Mouse (Mus musculus): ENCODE data around the gene Arnt2. TPM values are rescaled to one million over a fixed set of nuclear protein-coding genes. Genes with fewer than 3 reads are reported as not detected.

Gene Arnt2
- polyA plus RNA-seq, 1 experiment, result 15.3 TPM

DNA sequence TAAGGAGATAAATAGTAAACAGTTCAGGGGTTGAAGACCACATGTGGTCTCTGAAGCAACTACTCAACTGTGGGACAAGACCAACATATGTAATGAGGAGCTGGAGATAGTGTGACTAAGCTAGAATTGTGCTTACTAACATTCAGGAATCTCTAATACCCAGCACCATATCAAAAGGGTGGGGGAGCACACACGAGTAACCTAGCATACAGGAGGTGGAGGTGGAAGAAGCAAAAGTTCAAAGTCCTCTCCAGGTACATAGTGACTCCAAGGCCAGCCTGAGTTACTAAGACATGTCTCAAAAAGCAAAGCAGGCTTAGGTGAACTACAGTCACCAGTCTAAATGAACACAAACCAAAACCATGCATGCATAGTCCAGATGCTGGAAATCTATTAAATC is 29.6 kb upstream of the Arnt2 start:
- Histone ChIP-seq H3K36me3 (ENCODE audit: control insufficient read depth, insufficient read depth, low read length) (no peaks in the 10 kb centered on the region), H3K4me3 (ENCODE audit: insufficient read depth, low read depth, low read length) (no peak overlapping the region), H3K27ac (ENCODE audit: insufficient read depth, low read depth, low read length) (no peak overlapping the region), H3K27me3 (replicated peaks; ENCODE audit: control insufficient read depth, insufficient read depth, low read length) (no peaks in the 10 kb centered on the region), H3K4me1 (ENCODE audit: control insufficient read depth, insufficient read depth, low read length) (0 out of 2 replicates have a peak, but pooled peaks cover 2% of the 10 kb centered on the region)
- TF ChIP-seq POLR2A (IDR thresholded peaks at IDR 0.05; ENCODE audit: low read depth, low read length), result no peak
- TF ChIP-seq CTCF (conservative IDR thresholded peaks at IDR 0.05; ENCODE audit: insufficient read depth, insufficient read length, low read depth, low read length), result no peak
- no peak for DNase-seq
- WGBS, result 44% methylated on average over 1 of the region's 1 CpGs

- Histone ChIP-seq H3K4me3 (ENCODE audit: insufficient read depth, low read depth, low read length) (no peak overlapping the region), H3K36me3 (ENCODE audit: control insufficient read depth, insufficient read depth, low read length) (no peaks in the 10 kb centered on the region), H3K4me1 (ENCODE audit: control insufficient read depth, insufficient read depth, low read length) (0 out of 2 replicates have a peak, but pooled peaks cover 3% of the 10 kb centered on the region), H3K27ac (ENCODE audit: insufficient read depth, low read depth, low read length) (no peak overlapping the region), H3K27me3 (replicated peaks; ENCODE audit: control insufficient read depth, insufficient read depth, low read length) (no peaks in the 10 kb centered on the region)
- TF ChIP-seq POLR2A (IDR thresholded peaks at IDR 0.05; ENCODE audit: low read depth, low read length) (no peak), CTCF (conservative IDR thresholded peaks at IDR 0.05; ENCODE audit: insufficient read depth, insufficient read length, low read depth, low read length) (no peak)
- 26% methylated on average over 2 of the region's 2 CpGs for WGBS
- peak; percentile 71 for DNase-seq
Observed at GRCm38 (mm10) chr7:84434901-84435300, 24.9 kb upstream of the Arnt2 start.

GRCm38 (mm10) chr7:84432151-84432550 is 22.2 kb upstream of the Arnt2 start:
- Histone ChIP-seq H3K36me3 (ENCODE audit: control insufficient read depth, insufficient read depth, low read length) (no peaks in the 10 kb centered on the region), H3K4me1 (ENCODE audit: control insufficient read depth, insufficient read depth, low read length) (0 out of 2 replicates have a peak, but pooled peaks cover 3% of the 10 kb centered on the region), H3K27me3 (replicated peaks; ENCODE audit: control insufficient read depth, insufficient read depth, low read length) (no peaks in the 10 kb centered on the region), H3K4me3 (ENCODE audit: insufficient read depth, low read depth, low read length) (no peak overlapping the region), H3K27ac (ENCODE audit: insufficient read depth, low read depth, low read length) (no peak overlapping the region)
- DNase-seq, result no peak
- TF ChIP-seq POLR2A (IDR thresholded peaks at IDR 0.05; ENCODE audit: low read depth, low read length) (no peak), CTCF (conservative IDR thresholded peaks at IDR 0.05; ENCODE audit: insufficient read depth, insufficient read length, low read depth, low read length) (no peak)

GRCm38 (mm10) chr7:84427221-84427620 is 17.2 kb upstream of the Arnt2 start:
- H3K27ac ChIP-seq (ENCODE audit: insufficient read depth, low read depth, low read length), result 0 out of 2 replicates have a peak overlapping the region, but pooled peaks have one; percentile 0
- DNase-seq, result peak; percentile 65
- H3K36me3 ChIP-seq (ENCODE audit: control insufficient read depth, insufficient read depth, low read length), result no peaks in the 10 kb centered on the region
- H3K4me3 ChIP-seq (ENCODE audit: insufficient read depth, low read depth, low read length), result no peak overlapping the region
- H3K27me3 ChIP-seq (replicated peaks; ENCODE audit: control insufficient read depth, insufficient read depth, low read length), result no peaks in the 10 kb centered on the region
- no peak for TF ChIP-seq POLR2A (IDR thresholded peaks at IDR 0.05; ENCODE audit: low read depth, low read length)
- WGBS, result 75% methylated on average over 2 of the region's 2 CpGs
- no peaks in the 10 kb centered on the region for H3K4me1 ChIP-seq (ENCODE audit: control insufficient read depth, insufficient read depth, low read length)

DNA sequence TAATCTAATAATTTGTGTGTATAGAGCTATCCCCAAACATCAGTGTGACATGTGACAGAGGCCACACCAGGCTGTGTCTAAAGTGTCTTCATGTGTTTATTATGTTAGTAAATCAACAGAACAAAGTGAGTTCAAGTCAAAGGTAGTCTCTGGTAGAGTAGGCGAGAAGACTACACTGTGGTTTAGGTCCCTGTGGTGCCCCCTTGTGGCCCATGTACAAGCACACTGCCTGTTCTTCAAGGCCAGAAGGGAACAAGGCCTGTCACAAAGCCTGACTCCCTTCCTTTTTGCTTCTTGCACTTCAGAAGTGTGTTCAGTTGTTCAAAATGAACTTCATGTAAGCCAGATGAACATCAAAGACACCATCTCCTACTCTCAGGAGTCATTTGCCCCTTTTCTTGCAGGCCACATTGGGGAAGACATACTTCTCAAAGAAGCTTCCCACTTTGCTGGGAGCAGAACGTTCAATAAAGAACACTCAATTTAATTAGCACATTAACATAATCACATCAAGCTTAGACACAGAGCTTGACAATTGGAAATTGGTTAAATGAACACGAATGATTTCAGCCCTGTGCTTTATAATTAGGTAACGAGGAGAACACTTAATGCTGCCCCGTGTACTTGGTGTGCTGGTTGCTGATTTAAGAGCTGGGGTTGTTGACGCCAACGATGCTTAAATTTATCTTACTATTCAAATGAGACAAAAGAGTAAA is 14.9 kb upstream of the Arnt2 start:
- Histone ChIP-seq H3K4me3 (ENCODE audit: insufficient read depth, low read depth, low read length) (no peak overlapping the region), H3K36me3 (ENCODE audit: control insufficient read depth, insufficient read depth, low read length) (no peaks in the 10 kb centered on the region), H3K27ac (ENCODE audit: insufficient read depth, low read depth, low read length) (peak overlapping the region; percentile 59), H3K4me1 (ENCODE audit: control insufficient read depth, insufficient read depth, low read length) (peaks cover 3% of the 10 kb centered on the region; the same call in 1 of the 2 replicates), H3K27me3 (replicated peaks; ENCODE audit: control insufficient read depth, insufficient read depth, low read length) (no peaks in the 10 kb centered on the region)
- peak; percentile 71 for TF ChIP-seq CTCF (conservative IDR thresholded peaks at IDR 0.05; ENCODE audit: insufficient read depth, insufficient read length, low read depth, low read length)
- TF ChIP-seq POLR2A (IDR thresholded peaks at IDR 0.05; ENCODE audit: low read depth, low read length), result no peak
- peak; percentile 71 for DNase-seq
- 59% methylated on average over 7 of the region's 7 CpGs for WGBS

DNA sequence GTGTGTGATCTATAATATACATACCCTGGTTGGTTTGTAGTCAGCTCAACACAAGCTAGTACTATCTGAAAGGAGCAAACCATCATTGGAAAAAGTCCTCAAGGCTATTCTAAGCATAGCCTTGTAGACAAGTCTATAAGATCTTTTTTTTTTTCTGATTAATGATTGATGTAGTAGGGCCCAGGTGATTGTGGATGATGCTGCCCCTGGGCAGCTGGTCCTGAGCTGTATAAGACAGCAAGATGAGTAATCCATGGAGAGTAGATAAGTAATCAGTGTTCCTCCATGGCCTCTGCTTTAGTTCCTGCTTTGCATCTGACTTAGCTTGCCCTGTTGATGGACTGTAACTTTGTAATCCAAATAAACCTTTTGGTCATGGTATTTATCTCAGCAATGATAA is 11.8 kb upstream of the Arnt2 start:
- Histone ChIP-seq H3K36me3 (ENCODE audit: control insufficient read depth, insufficient read depth, low read length) (no peaks in the 10 kb centered on the region), H3K4me3 (ENCODE audit: insufficient read depth, low read depth, low read length) (no peak overlapping the region), H3K27ac (ENCODE audit: insufficient read depth, low read depth, low read length) (no peak overlapping the region), H3K4me1 (ENCODE audit: control insufficient read depth, insufficient read depth, low read length) (peaks cover 14% of the 10 kb centered on the region; the same call in 1 of the 2 replicates), H3K27me3 (replicated peaks; ENCODE audit: control insufficient read depth, insufficient read depth, low read length) (no peaks in the 10 kb centered on the region)
- DNase-seq, result no peak
- TF ChIP-seq POLR2A (IDR thresholded peaks at IDR 0.05; ENCODE audit: low read depth, low read length) (no peak), CTCF (conservative IDR thresholded peaks at IDR 0.05; ENCODE audit: insufficient read depth, insufficient read length, low read depth, low read length) (no peak)

DNA sequence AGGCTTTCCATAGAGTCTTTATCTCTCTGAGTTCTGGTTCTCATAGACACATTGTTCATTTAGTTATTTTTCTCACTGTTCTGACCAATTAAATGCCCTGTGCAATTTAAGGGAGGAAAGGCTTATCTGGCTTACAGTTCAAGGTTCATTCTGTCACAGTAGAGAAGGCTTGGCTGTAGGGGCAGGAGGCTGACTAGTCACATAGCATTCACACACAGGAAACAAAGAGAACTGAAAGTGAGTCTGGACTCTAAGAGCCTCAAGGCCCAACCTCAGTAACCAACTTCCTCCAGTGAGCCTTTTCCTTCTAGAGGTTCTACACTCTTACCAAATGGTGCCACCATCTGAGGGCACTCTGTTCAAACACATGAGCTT is 11.3 kb upstream of the Arnt2 start:
- peak; percentile 55 for DNase-seq
- Histone ChIP-seq H3K4me1 (ENCODE audit: control insufficient read depth, insufficient read depth, low read length) (peaks cover 14% of the 10 kb centered on the region; the same call in 1 of the 2 replicates), H3K27ac (ENCODE audit: insufficient read depth, low read depth, low read length) (no peak overlapping the region; the same call in 1 of the 2 replicates), H3K36me3 (ENCODE audit: control insufficient read depth, insufficient read depth, low read length) (no peaks in the 10 kb centered on the region), H3K27me3 (replicated peaks; ENCODE audit: control insufficient read depth, insufficient read depth, low read length) (no peaks in the 10 kb centered on the region), H3K4me3 (ENCODE audit: insufficient read depth, low read depth, low read length) (no peak overlapping the region)
- TF ChIP-seq POLR2A (IDR thresholded peaks at IDR 0.05; ENCODE audit: low read depth, low read length), result no peak
- TF ChIP-seq CTCF (conservative IDR thresholded peaks at IDR 0.05; ENCODE audit: insufficient read depth, insufficient read length, low read depth, low read length), result no peak
